Mouse (Mus musculus): ENCODE measurements around the gene Tjp1. TPM values are rescaled to one million over a fixed set of nuclear protein-coding genes. Genes with fewer than 3 reads are reported as not detected.

Tjp1 gene
- polyA plus RNA-seq (2012): 24.6 and 30.5 TPM in 2 replicates

DNA sequence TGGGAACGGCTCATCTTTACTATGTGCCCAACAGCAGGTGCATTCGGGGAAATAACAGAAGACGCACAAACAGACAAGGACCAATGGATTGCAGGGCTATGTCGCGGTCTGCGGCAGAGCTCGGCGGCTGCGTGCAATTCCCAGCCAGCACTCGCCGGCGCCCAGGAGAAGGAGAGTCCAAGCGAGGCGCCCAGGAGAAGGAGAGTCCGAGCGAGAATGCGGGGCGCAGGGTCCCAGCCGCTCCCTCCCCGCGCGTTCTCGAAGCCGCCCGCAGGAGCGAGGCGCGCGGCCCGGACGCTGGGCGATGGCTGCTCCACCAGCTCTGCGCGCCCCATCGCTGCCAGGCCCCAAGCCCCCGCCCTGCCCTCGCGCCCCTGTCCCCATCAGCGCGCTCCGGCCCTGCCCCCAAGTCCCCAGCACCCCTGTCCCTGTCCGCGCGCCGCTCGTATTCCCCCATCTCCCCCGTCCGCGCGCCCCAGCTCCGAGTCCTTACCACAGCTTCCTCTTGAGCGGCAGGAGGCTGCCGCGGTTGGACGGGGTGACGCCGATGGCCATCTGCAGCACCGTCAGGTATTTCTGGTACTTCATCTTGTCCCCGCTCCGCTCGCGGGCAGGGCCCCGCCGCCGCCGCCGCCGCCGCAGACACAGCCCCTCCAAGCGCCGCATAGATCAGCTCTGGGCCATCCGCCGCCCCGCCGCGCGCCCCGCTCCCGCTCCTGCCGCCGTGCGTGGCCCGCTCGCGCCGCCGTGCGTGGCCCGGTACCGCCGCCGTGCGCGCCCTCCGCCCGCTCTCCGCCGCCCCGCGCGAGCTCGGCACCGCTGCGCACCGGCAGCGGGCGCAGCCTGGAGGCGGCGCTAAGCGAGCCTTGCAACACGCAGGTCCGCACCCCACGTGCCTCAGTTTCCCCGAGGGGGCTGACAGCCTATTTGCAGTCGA lies at the start of gene Tjp1:
Gene Tjp1 (minus strand): TSS at position 711 of the 937 bp plus-strand sequence.
- TF ChIP-seq GATA1 (IDR thresholded peaks at IDR 0.05; ENCODE audit: low read length): no peak

DNA sequence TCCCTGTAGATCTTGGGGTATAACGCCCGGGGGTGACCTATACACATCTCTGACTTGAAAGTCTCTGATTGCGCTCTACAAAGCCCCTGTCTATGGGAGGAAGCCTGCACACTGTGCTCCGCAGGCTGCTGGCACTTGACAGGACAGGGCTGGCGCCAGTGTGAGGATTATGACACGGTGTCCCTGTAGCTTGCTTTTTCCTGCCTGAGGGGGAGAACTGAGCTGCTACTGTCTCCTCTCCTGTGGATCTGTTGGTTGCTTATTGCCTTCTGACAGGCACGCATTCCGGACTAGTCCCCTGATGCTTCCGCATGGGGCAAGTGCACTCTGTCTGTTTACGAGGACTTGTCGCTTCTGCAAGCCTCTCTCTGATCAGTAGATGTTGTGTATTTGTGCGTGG lies 49.5 kb upstream of the Tjp1 start:
- no peak for TF ChIP-seq GATA1 (IDR thresholded peaks at IDR 0.05; ENCODE audit: low read length)

DNA sequence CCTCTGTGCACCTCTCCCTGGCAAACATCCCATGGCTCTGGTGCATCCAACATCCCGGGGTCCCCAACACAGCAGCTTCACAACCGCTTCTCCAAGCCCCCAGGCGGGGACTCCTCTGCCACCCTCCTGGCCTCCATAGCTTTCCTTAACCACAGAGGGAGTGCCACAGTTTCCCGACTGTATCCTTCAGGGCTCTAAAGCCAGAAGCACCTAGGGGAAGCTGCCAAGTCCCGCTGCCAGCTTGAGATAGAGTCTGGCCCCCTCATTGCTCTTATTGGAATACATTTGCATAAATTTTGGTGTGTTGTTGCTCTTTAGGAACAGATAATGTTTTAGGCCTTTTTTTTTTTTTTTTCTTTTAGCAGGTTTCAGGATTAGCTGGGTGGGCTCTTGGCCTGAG lies 45.1 kb upstream of the Tjp1 start:
- TF ChIP-seq GATA1 (IDR thresholded peaks at IDR 0.05; ENCODE audit: low read length): no peak

DNA sequence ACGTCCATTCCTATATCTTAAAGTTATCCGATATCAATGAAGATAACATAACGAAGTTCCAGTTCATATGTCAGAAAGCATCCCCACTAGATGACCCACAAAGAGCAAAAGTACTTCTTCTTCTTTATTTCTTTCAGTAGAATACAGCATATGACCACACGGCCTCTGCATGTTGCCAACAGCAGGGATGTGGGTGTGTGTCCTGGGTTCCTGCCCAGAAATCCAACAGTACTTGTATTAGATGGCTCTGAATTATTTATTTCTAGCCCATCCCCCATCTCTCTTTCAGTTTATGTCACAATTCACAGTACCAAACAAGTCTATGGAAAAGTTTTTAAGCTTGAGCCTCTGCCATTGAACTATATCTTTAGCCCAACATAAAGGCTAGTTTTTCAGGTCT lies 43.1 kb upstream of the Tjp1 start:
- no peak for TF ChIP-seq GATA1 (IDR thresholded peaks at IDR 0.05; ENCODE audit: low read length)

- TF ChIP-seq GATA1 (IDR thresholded peaks at IDR 0.05; ENCODE audit: low read length): no peak
Measured at GRCm38 (mm10) chr7:65555996-65556395, 28.4 kb upstream of the Tjp1 start.

GRCm38 (mm10) chr7:65545741-65546140 lies 18.2 kb upstream of the Tjp1 start:
- no peak for TF ChIP-seq GATA1 (IDR thresholded peaks at IDR 0.05; ENCODE audit: low read length)

DNA sequence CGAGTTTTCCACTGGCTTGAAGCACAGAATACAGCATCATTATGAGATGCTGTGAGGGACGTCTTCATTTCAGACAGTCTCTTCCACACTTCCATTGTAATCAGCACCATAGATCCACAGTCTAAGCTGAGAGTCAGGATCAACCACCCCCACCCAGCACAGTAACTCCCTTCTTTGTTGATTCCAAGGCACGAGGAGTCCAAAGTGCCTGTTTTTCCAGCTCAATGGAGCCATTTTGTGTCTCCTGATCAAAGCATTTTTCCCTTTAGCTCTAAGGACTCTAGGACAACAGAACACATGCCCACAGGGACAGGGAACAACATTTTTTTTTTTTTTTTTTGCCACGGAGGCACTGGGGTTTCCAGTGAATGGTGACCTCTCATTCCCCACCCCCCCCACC lies 5.1 kb upstream of the Tjp1 start:
- TF ChIP-seq GATA1 (IDR thresholded peaks at IDR 0.05; ENCODE audit: low read length): no peak

DNA sequence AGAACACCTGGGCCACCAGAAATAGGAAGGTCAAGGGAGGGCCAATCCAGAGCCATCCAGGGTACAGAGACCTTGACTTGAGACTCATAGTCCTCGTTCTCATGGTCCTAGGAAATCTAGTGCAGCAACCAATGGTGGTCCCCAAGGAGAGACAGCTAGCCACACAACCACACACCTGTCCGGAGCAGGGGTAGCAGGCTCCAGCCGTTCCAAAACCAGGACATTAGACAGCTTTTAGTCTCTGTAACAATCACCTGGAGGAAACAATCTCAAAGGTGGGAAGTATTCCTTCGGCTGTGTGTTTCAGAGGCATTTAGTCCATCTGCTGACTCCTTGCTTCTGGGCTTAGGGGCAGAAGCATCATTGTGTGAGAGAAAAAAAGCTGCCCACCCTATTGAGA lies 4.5 kb downstream of the Tjp1 start:
- TF ChIP-seq GATA1 (IDR thresholded peaks at IDR 0.05; ENCODE audit: low read length): no peak

- TF ChIP-seq GATA1 (IDR thresholded peaks at IDR 0.05; ENCODE audit: low read length): no peak
Measured at GRCm38 (mm10) chr7:65522490-65522889, 5.1 kb downstream of the Tjp1 start.

- TF ChIP-seq GATA1 (IDR thresholded peaks at IDR 0.05; ENCODE audit: low read length): no peak
Measured at GRCm38 (mm10) chr7:65520622-65521021, 7.0 kb downstream of the Tjp1 start.

DNA sequence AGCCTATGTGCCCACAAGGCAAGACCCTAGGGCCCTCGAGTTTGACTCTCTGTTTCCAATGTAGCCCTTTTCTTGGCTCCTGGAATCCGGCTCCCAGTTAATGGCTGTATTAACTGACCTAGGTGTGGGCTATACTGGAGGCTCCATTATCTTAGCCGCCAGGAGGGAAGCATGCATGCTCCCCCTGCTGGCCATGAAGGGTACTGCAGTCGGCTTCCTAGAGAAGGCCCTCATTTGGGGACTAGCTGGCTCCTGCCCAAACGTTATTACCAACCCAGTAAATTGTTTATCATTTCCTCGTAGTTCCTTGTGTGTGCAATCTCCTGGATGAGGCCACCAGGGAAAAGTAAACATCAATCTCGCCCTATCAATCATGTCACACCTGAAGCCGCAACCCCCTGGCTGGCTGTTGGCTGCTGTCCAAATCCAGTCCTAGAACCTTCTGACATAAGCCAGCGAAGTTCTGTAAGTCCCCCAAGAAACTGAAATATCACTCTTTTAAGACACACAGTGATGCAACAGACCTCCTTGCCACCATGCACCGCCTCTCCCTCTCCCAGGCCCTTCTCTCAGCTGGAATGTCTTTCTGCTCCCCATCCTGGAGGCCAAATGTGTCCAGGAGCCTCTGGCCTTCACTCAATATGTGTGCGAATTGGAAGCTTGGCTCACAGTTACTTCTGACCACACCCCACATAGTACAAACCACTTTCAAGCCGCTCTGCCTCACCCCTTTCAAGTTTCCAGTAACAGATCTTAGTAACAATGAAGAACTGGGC lies 7.6 kb downstream of the Tjp1 start:
- no peak for TF ChIP-seq GATA1 (IDR thresholded peaks at IDR 0.05; ENCODE audit: low read length)

DNA sequence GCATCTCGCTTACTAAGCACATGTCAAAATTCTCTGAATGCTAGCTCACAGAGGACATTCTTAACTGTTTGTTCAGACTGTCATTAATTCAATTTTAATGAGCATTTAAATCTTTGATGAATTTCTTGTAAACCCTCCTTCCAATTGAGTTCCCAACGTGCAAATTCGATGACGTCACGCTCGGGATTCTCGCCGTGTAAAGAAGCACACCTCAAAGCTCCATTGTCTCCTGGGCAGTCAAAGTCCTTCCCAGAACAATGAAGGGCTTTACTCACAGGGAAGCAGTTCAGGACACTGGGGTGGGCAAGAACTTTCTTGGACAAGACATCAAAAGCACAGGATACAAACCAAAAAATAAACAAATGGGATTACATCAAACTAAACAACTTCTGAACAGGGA lies 10.7 kb downstream of the Tjp1 start:
- TF ChIP-seq GATA1 (IDR thresholded peaks at IDR 0.05; ENCODE audit: low read length): no peak

DNA sequence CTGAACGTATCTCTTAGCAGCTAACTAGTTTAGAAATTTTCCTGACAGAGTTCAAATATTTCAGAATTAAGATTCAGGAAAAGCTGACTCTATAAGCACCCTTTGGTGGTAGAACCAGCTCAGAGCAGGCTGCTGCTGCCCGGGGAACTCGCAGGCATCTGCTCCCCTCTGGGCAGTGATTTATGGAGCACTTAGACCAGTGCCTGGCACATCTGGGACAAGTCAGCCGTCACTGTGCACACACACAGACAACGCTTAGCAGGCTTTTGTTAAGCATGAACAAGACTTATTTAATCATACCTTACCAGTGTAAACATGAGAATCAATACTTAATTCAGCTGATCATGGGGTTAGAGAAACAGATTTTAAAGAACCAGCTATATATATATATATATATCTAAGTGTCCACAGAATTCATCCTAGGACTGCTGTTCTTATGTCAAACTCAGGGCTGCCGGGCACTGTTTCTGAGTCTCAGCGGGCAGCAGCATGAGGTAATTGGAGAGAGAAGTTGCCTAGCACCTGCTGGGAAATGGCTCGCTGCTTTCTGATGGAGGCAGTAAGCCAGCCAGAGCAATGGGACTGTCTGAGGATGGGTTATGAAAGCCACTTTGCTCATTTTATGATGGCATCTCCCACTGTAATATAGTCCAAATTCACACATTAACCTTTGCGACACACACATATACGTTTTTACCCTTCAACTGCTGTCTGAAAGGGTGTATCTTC lies 14.0 kb downstream of the Tjp1 start:
- TF ChIP-seq GATA1 (IDR thresholded peaks at IDR 0.05; ENCODE audit: low read length): no peak

DNA sequence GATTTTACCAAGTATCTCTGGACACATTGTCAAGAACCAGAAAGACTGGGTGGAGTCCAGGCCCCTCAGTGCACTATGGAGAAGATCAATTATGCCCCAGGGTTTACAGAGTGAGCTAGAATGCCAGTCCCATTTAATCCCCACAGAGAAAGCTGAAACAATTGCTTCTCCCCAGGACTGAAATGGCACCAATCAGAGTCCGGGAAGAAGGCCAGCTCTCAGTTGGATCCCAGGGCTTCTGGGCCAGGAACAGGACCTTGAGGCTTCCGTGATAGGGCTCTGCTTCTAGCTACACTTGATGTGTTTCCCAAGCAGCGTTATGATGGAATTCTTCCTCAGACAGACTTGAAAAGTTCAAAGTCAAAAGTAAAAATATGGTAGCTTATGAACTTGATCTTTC lies 18.2 kb downstream of the Tjp1 start:
- no peak for TF ChIP-seq GATA1 (IDR thresholded peaks at IDR 0.05; ENCODE audit: low read length)

DNA sequence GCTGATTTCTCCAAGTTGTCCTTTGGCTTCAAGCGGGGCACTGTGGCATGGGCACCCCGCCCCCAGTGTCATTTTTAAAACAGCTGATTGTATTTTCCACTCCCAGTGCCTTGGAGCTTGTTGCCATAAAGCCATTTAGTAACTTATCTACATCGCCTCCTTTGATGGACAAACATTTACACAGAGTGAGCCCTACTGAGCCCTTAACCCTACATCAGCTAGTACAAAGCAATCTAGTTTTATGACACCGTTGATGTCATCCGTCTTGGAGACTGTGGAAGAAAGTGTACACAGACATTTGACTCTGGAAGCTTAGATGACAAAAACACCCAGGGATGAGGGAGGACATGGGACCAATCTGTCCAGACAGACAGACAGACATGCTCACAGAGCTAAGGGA lies 20.2 kb downstream of the Tjp1 start:
- no peak for TF ChIP-seq GATA1 (IDR thresholded peaks at IDR 0.05; ENCODE audit: low read length)
